Mouse (Mus musculus) liver, embryonic 14.5 days (tissue): ENCODE measurements around the gene Dusp22. TPM values are rescaled to one million over a fixed set of nuclear protein-coding genes. Genes with fewer than 3 reads are reported as not detected.

ENCODE experiments used
- ATAC-seq: fragments of 200-750 bp; cut with Nextera tagmentation; 2 replicates; pipeline ENCODE4 v1.8.0; 2017; ENCODE audit warnings: moderate number of reproducible peaks, mild to moderate bottlenecking, moderate library complexity; ENCODE audit not compliant: insufficient read depth
- DNase-seq, 3 experiments: peaks; one replicate each; pipeline ENCODE4 v3.0.0-alpha.2; 2012 to 2013; ENCODE audit warnings: low read depth in 3 of 3, low spot score in 3 of 3
- H3K27ac ChIP-seq: fragments of 300-500 bp; sonication (generic); 2 replicates; pipeline ENCODE4 v1.5.1; 2014; ENCODE audit warnings: moderate library complexity, mild to moderate bottlenecking, control low read depth, inconsistent platforms
- H3K27me3 ChIP-seq: fragments of 300-500 bp; sonication (generic); 2 replicates; pipeline ENCODE4 v1.6.1; 2014; ENCODE audit warnings: mild to moderate bottlenecking, low read length, moderate library complexity; ENCODE audit not compliant: control insufficient read depth, insufficient read depth
- H3K36me3 ChIP-seq: fragments of 300-500 bp; sonication (generic); replicated peaks from 2 replicates; pipeline ENCODE4 v1.6.1; 2014; ENCODE audit warnings: low read depth; ENCODE audit not compliant: control insufficient read depth, insufficient read depth
- H3K4me1 ChIP-seq, 2 experiments: fragments of 200-500 bp in 1 of 2; fragments of 300-500 bp in 1 of 2; sonication (generic) in 1 of 2; replicated peaks; 2 replicates each; pipeline ENCODE4 v1.6.1; 2012 to 2014; ENCODE audit warnings: antibody characterized with exemption in 1 of 2, inconsistent platforms in 1 of 2, low read length in 1 of 2; ENCODE audit not compliant: control insufficient read depth in 2 of 2, insufficient read depth in 2 of 2
- H3K4me2 ChIP-seq: fragments of 300-500 bp; sonication (generic); 2 replicates; pipeline ENCODE4 v1.6.1; 2014; ENCODE audit warnings: low read depth, mild to moderate bottlenecking, control low read depth, moderate library complexity
- H3K4me3 ChIP-seq, 2 experiments: fragments of 200-500 bp in 1 of 2; fragments of 300-500 bp in 1 of 2; sonication (generic) in 1 of 2; 2 replicates each; pipeline ENCODE4 v1.5.1; 2012 to 2014; ENCODE audit warnings: low read depth in 2 of 2, low read length in 2 of 2, mild to moderate bottlenecking in 2 of 2, control low read depth in 1 of 2, inconsistent platforms in 1 of 2, moderate library complexity in 1 of 2; ENCODE audit not compliant: insufficient read depth in 1 of 2
- H3K9ac ChIP-seq: fragments of 300-500 bp; sonication (generic); replicated peaks from 2 replicates; pipeline ENCODE4 v1.6.1; 2014; ENCODE audit warnings: mild to moderate bottlenecking, control low read depth, moderate library complexity
- H3K9me3 ChIP-seq: fragments of 300-500 bp; sonication (generic); 2 replicates; pipeline ENCODE4 v1.6.1; 2016; ENCODE audit warnings: low read length, mixed read lengths; ENCODE audit not compliant: control insufficient read depth
- CTCF ChIP-seq: IDR thresholded peaks from 2 replicates; pipeline ENCODE4 v1.5.1; 2016; ENCODE audit warnings: antibody characterized with exemption, low read depth, control low read depth
- EP300 ChIP-seq: IDR thresholded peaks from 2 replicates; pipeline ENCODE4 v1.6.1; 2016; ENCODE audit warnings: antibody characterized with exemption, low read depth
- WGBS: fragments of 180-500 bp; shearing (Covaris S2); extraction: QIAGEN DNeasy Blood & Tissue Kit; methylation state at CpG from one replicate; pipeline ENCODE4 v1.1.7; 2014; ENCODE audit not compliant: insufficient replicate concordance; 5-methylcytosine and 5-hydroxymethylcytosine counted together
- polyA plus RNA-seq, 2 experiments: library from polyadenylated mRNA; depleted of rRNA in 1 of 2; stranded (reverse) in 1 of 2; unstranded in 1 of 2; fragments of >200 nt; fragmentation: Nextera tagmentation in 1 of 2; extraction: Ambion mirVana in 1 of 2; gene quantifications; 2 replicates each; pipeline versions ENCODE4 v1.2.1 to v1.2.3; 2012 to 2014

Dusp22 gene
- polyA plus RNA-seq, 2 experiments, result 3.8 to 6.1 TPM

DNA sequence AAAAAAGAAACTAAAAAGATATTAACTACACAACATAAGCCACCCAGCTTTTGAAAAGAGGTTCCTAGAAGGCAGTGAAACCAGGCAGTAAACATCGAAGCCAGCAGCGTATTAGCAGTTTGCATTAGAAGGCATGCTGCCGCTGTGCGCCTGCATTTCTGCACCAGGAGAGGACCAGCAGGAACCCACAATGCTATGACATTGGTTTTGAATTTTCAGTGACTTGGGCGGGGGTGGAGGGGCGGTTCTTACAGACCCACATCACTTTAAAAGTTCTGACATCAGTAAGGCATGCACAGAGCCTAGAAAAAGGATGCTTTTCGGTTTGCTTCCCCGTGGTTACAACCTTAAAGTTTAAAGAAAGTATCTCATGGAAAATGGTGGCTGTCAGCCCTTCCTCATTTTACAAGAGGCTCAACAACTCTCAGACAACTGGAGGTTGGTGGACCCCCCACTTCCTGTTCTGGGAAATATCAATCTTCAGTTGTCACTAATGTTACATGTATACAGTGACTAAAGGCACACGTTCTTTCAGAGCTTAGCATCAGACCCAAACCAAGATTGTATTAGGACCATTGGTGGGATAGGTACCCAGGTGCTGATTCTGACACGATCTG lies 29.9 kb upstream of the Dusp22 start:
- TF ChIP-seq EP300, result no peak
- no peak for TF ChIP-seq CTCF
- Histone ChIP-seq H3K9ac (no peak overlapping the region), H3K4me3 (no peak overlapping the region), H3K27me3 (no peaks in the 10 kb centered on the region), H3K4me1 (peaks cover 0 to 3% of the 10 kb centered on the region in 2 experiments; a peak in 1 of 4 replicates), H3K27ac (no peak overlapping the region), H3K4me2 (no peak overlapping the region), H3K36me3 (no peaks in the 10 kb centered on the region), H3K9me3 (no peaks in the 10 kb centered on the region)
- DNase-seq (no peak), ATAC-seq (no peak)
- 33% methylated on average over 10 of the region's 10 CpGs for WGBS

DNA sequence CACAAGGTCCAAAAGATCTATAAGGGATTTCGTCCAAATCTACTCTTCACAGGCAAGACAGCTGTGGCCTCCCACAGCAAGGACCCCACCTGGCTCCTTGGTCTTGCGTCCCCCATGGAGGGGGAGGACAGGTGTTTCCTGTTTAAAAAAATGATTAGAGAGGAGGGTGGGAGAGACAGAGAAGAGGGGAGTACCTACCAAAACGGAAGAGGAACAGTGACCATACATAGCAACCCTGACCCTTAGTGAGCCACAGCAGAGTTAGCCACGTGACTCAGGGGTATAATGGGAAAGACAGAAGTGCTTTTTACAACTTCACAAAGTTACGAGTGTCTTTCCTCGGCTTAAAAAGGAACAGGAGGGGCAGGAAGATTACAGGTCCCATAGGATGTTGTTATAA lies 26.8 kb upstream of the Dusp22 start:
- Histone ChIP-seq H3K4me1 (peaks cover 0 to 3% of the 10 kb centered on the region in 2 experiments; a peak in 1 of 4 replicates), H3K27me3 (no peaks in the 10 kb centered on the region), H3K4me2 (no peak overlapping the region), H3K9me3 (no peaks in the 10 kb centered on the region), H3K9ac (no peak overlapping the region), H3K27ac (no peak overlapping the region), H3K4me3 (no peak overlapping the region), H3K36me3 (no peaks in the 10 kb centered on the region)
- DNase-seq, result no peak
- no peak for ATAC-seq
- TF ChIP-seq CTCF (no peak), EP300 (no peak)
- WGBS, result 15% methylated on average over 6 of the region's 6 CpGs

DNA sequence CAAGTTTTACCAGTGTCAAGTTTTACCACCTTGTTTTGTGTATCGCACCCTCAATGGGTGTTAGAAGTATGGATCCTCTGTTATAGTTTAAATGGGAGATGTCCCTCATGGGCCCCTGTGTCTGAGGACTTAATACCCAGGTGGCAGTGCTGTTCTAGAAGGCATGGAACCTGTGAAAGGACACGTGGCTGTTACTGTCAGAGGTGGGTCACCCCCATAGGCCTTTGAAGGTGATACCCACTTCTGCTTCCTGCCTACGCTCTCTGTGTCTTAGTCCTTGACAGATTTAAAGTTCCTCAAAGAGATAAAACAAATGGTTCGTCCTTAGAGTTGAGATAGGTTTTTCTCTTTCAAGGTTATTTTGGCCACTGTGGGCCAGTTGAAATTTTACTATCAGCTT lies 23.3 kb upstream of the Dusp22 start:
- ATAC-seq (no peak), DNase-seq (no peak)
- Histone ChIP-seq H3K4me1 (no peaks in the 10 kb centered on the region), H3K27ac (no peak overlapping the region), H3K4me2 (no peak overlapping the region), H3K4me3 (no peak overlapping the region), H3K9me3 (no peaks in the 10 kb centered on the region), H3K9ac (no peak overlapping the region), H3K36me3 (no peaks in the 10 kb centered on the region), H3K27me3 (no peaks in the 10 kb centered on the region)
- WGBS, result 32% methylated on average over 4 of the region's 4 CpGs
- TF ChIP-seq CTCF, result no peak
- no peak for TF ChIP-seq EP300

DNA sequence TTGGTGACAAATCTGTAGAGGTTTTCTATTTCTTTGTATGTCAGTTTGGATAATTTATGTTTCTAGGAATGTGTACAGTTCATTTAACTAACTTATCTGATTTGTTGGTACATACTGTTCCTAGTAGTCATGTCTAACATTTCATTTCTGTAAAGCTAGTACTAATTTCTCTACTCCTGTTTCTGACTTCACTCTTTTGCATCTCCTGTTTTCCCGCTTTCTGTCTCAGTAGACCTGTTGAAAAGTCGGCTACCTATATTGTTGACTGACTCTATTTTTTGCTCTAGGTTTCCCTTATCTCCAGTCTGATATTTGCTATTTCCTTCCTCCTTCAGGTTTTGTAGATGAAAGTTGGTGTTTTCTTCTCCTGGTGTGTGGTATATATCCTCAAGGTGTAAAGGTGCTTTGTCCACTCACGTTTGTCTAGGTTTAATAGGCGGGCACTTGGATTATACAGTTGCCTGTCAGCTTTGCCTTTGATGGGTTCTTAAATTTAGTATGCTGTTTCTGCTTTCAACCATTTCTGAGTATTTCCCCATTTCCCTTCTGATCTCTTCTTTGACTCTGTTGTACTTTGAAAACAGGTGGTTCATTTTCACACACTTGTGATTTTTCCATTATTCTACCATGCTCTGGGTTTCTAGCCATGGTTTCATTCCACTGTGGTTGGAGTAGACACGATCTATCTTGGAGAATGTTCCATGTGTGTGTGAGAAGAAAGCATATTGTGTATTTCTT lies 21.3 kb upstream of the Dusp22 start:
- Histone ChIP-seq H3K27me3 (no peaks in the 10 kb centered on the region), H3K9ac (no peak overlapping the region), H3K4me2 (no peak overlapping the region), H3K27ac (no peak overlapping the region), H3K4me1 (no peaks in the 10 kb centered on the region), H3K36me3 (no peaks in the 10 kb centered on the region), H3K9me3 (no peaks in the 10 kb centered on the region), H3K4me3 (no peak overlapping the region)
- no peak for ATAC-seq
- DNase-seq, result no peak
- 49% methylated on average over 5 of the region's 5 CpGs for WGBS
- TF ChIP-seq CTCF (no peak), EP300 (no peak)

DNA sequence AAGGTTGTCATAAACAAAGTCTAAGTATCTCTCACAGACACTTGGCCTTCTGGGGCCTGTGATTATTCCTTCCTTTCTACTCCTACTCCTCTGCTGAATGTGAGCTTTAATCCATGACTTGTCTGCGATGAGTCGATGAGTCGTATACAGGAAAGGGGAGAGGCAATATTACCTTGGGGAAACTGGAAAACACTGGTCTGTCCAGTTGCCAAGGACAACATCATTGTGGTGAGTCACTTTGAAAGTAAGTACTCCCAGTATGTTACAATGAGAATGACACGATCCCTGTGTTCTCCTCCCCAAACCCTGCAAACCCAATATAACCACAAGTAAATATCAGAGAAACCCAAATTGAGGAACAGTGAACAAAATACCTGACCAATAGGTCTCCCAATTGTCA lies 17.7 kb upstream of the Dusp22 start:
- no peaks in the 10 kb centered on the region for H3K9me3 ChIP-seq
- H3K4me2 ChIP-seq, result no peak overlapping the region
- no peaks in the 10 kb centered on the region for H3K4me1 ChIP-seq
- no peaks in the 10 kb centered on the region for H3K27me3 ChIP-seq
- no peak overlapping the region for H3K27ac ChIP-seq
- no peaks in the 10 kb centered on the region for H3K36me3 ChIP-seq
- WGBS, result 66% methylated on average over 4 of the region's 4 CpGs
- H3K4me3 ChIP-seq, result no peak overlapping the region
- no peak for ATAC-seq
- DNase-seq, result no peak
- TF ChIP-seq EP300, result no peak
- TF ChIP-seq CTCF, result no peak
- no peak overlapping the region for H3K9ac ChIP-seq
